Mouse (Mus musculus) natural killer cell, adult 2 months (primary cell): ENCODE measurements at regions not wholly inside any gene's neighbourhood (a gene's known extent, or its start where the extent isn't known, plus 50 kb on each side); places are given as distances from the start of the nearest gene placed in this dataset.

ENCODE experiments used
- DNase-seq, 2 experiments: peaks; one replicate each; pipeline ENCODE4 v3.0.0; 2022; ENCODE audit warnings: low spot score in 2 of 2

- DNase-seq: no peak
Observed at GRCm38 (mm10) chr16:5467587-5467986, 211.8 kb upstream of the Eef2kmt start.

- DNase-seq: no peak
Observed at GRCm38 (mm10) chr16:5466760-5467159, 211.0 kb upstream of the Eef2kmt start.

- DNase-seq: no peak
Observed at GRCm38 (mm10) chr16:5455352-5455965, 199.7 kb upstream of the Eef2kmt start.

GRCm38 (mm10) chr16:5454243-5454642 lies 198.5 kb upstream of the Eef2kmt start:
- DNase-seq: no peak

GRCm38 (mm10) chr16:5452971-5453370 lies 197.2 kb upstream of the Eef2kmt start:
- no peak for DNase-seq

- DNase-seq: no peak
Observed at GRCm38 (mm10) chr16:5445776-5446175, 190.0 kb upstream of the Eef2kmt start.

GRCm38 (mm10) chr16:5444785-5445184 lies 189.0 kb upstream of the Eef2kmt start:
- DNase-seq: no peak

GRCm38 (mm10) chr16:5439717-5440116 lies 183.9 kb upstream of the Eef2kmt start:
- DNase-seq: no peak

- DNase-seq: no peak
Observed at GRCm38 (mm10) chr16:5438405-5438804, 182.6 kb upstream of the Eef2kmt start.

- no peak for DNase-seq
Observed at GRCm38 (mm10) chr16:5431689-5432088, 175.9 kb upstream of the Eef2kmt start.

- no peak for DNase-seq
Observed at GRCm38 (mm10) chr16:5431111-5431510, 175.3 kb upstream of the Eef2kmt start.

- no peak for DNase-seq
Observed at GRCm38 (mm10) chr16:5429466-5429865, 173.7 kb upstream of the Eef2kmt start.

GRCm38 (mm10) chr16:5425908-5426307 lies 170.1 kb upstream of the Eef2kmt start:
- no peak for DNase-seq

GRCm38 (mm10) chr16:5422041-5422440 lies 166.3 kb upstream of the Eef2kmt start:
- DNase-seq: no peak

- DNase-seq: no peak
Observed at GRCm38 (mm10) chr16:5421591-5421990, 165.8 kb upstream of the Eef2kmt start.

- DNase-seq: no peak
Observed at GRCm38 (mm10) chr16:5419467-5419866, 163.7 kb upstream of the Eef2kmt start.

- DNase-seq: no peak
Observed at GRCm38 (mm10) chr16:5418462-5419197, 162.8 kb upstream of the Eef2kmt start.

- no peak for DNase-seq
Observed at GRCm38 (mm10) chr16:5415310-5415709, 159.5 kb upstream of the Eef2kmt start.

- DNase-seq: no peak
Observed at GRCm38 (mm10) chr16:5411819-5412385, 156.1 kb upstream of the Eef2kmt start.

- DNase-seq: peak in 1 of 2 experiments; percentile 22
Observed at GRCm38 (mm10) chr16:5406711-5407110, 150.9 kb upstream of the Eef2kmt start.

- DNase-seq: no peak
Observed at GRCm38 (mm10) chr16:5393336-5393735, 137.6 kb upstream of the Eef2kmt start.

- DNase-seq: no peak
Observed at GRCm38 (mm10) chr16:5382930-5383329, 127.1 kb upstream of the Eef2kmt start.

GRCm38 (mm10) chr16:5382228-5382884 lies 126.6 kb upstream of the Eef2kmt start:
- DNase-seq: no peak
